Mouse (Mus musculus) hematopoietic multipotent progenitor cell, adult 10-12 weeks (in vitro differentiated cells): ENCODE data around the gene Fut2. TPM values are rescaled to one million over a fixed set of nuclear protein-coding genes. Genes with fewer than 3 reads are reported as not detected.

Experiments
- polyA plus RNA-seq: library from polyadenylated mRNA; stranded (reverse); fragments of >175 nt; gene quantifications from 2 replicates; pipeline ENCODE4 v1.2.3, GENCODE M21; 2012; ENCODE audit warnings: low replicate concordance

The Fut2 gene
- not detected in 2 replicates for polyA plus RNA-seq

GRCm38 (mm10) chr7:45666161-45666560 is at the start of gene Fut2:
TSS of gene Fut2 (minus strand) at chr7:45666394.

GRCm38 (mm10) chr7:45715090-45715708 is 49.0 kb upstream of the Fut2 start, which contains the start of gene Rpl18:
TSS of gene Rpl18 (plus strand) at chr7:45715457.

GRCm38 (mm10) chr7:45704730-45705442 is 38.7 kb upstream of the Fut2 start, which contains the start of gene Dbp:
TSS of gene Dbp (plus strand) at chr7:45705088.

GRCm38 (mm10) chr7:45699523-45700141 is 33.4 kb upstream of the Fut2 start, which contains the start of gene Car11:
TSS of gene Car11 (plus strand) at chr7:45699843.

GRCm38 (mm10) chr7:45693921-45694591 is 27.9 kb upstream of the Fut2 start, which contains the start of gene Sec1:
TSS of gene Sec1 (minus strand) at chr7:45694402.

GRCm38 (mm10) chr7:45683396-45684050 is 17.3 kb upstream of the Fut2 start, which contains the start of gene Ntn5:
TSS of gene Ntn5 (plus strand) at chr7:45684022.

GRCm38 (mm10) chr7:45639561-45640027 is 26.6 kb downstream of the Fut2 start, which contains the start of gene Mamstr:
TSS of gene Mamstr (plus strand) at chr7:45639977.

GRCm38 (mm10) chr7:45627261-45627660 is 38.9 kb downstream of the Fut2 start, which contains the start of gene Rasip1:
TSS of gene Rasip1 (plus strand) at chr7:45627488.

GRCm38 (mm10) chr7:45621443-45621842 is 44.8 kb downstream of the Fut2 start, which contains the start of gene Izumo1:
TSS of gene Izumo1 (plus strand) at chr7:45621811.

GRCm38 (mm10) chr7:45617042-45617695 is 49.0 kb downstream of the Fut2 start, which contains the start of gene Fut1:
TSS of gene Fut1 (plus strand) at chr7:45617289.

Other genes starting within 250 kb of the Fut2 start
- gene Lhb, start 245.6 kb downstream of the Fut2 start, polyA plus RNA-seq, result not detected in 2 replicates
- 15.9 and 25.8 TPM in 2 replicates for gene Gys1, start 231.6 kb downstream of the Fut2 start, polyA plus RNA-seq
- gene Ruvbl2, start 228.3 kb downstream of the Fut2 start, polyA plus RNA-seq, result 87.7 and 154 TPM in 2 replicates
- 6,376 and 13,145 TPM in 2 replicates for gene Ftl1, start 206.5 kb downstream of the Fut2 start, polyA plus RNA-seq
- gene Bax, start 199.5 kb downstream of the Fut2 start, polyA plus RNA-seq, result 173 and 185 TPM in 2 replicates
- gene Tulp2, start 184.5 kb downstream of the Fut2 start, polyA plus RNA-seq, result not detected in 2 replicates
- not detected in 2 replicates for gene Gm45808, start 179.6 kb downstream of the Fut2 start, polyA plus RNA-seq
- 0.81 and 2.1 TPM in 2 replicates for gene Dhdh, start 177.6 kb downstream of the Fut2 start, polyA plus RNA-seq
- gene Nucb1, start 156.0 kb downstream of the Fut2 start, polyA plus RNA-seq, result 224 and 245 TPM in 2 replicates
- 60.5 and 214 TPM in 2 replicates for gene Ppp1r15a, start 140.1 kb downstream of the Fut2 start, polyA plus RNA-seq
- gene Plekha4, start 140.1 kb downstream of the Fut2 start, polyA plus RNA-seq, result 0.77 and 1.2 TPM in 2 replicates
- gene Hsd17b14, start 111.5 kb downstream of the Fut2 start, polyA plus RNA-seq, result 0.28 and 0.90 TPM in 2 replicates
- gene Bcat2, start 96.2 kb downstream of the Fut2 start, polyA plus RNA-seq, result 14.0 and 38.4 TPM in 2 replicates
- 0.17 TPM in 1 of 2 replicates, not detected in the other for gene Fgf21, start 50.9 kb downstream of the Fut2 start, polyA plus RNA-seq
- gene Fut1, start 49.1 kb downstream of the Fut2 start, polyA plus RNA-seq, result 0.18 and 0.93 TPM in 2 replicates
- gene Izumo1, start 44.6 kb downstream of the Fut2 start, polyA plus RNA-seq, result 0.25 and 0.31 TPM in 2 replicates
- 3.0 and 3.6 TPM in 2 replicates for gene Rasip1, start 38.9 kb downstream of the Fut2 start, polyA plus RNA-seq
- 0.20 and 0.42 TPM in 2 replicates for gene Mamstr, start 26.4 kb downstream of the Fut2 start, polyA plus RNA-seq
- gene Ntn5, start 17.6 kb upstream of the Fut2 start, polyA plus RNA-seq, result 1.4 and 3.5 TPM in 2 replicates
- gene Sec1, start 28.0 kb upstream of the Fut2 start, polyA plus RNA-seq, result 0.18 and 0.44 TPM in 2 replicates
- 1.5 and 3.9 TPM in 2 replicates for gene Car11, start 33.4 kb upstream of the Fut2 start, polyA plus RNA-seq
- 18.0 and 48.2 TPM in 2 replicates for gene Dbp, start 38.7 kb upstream of the Fut2 start, polyA plus RNA-seq
- gene Rpl18, start 49.1 kb upstream of the Fut2 start, polyA plus RNA-seq, result 7,990 and 13,125 TPM in 2 replicates
- gene Sphk2, start 51.6 kb upstream of the Fut2 start, polyA plus RNA-seq, result 102 and 136 TPM in 2 replicates
- 0.07 and 0.22 TPM in 2 replicates for gene Fam83e, start 54.8 kb upstream of the Fut2 start, polyA plus RNA-seq
- gene Spaca4, start 59.4 kb upstream of the Fut2 start, polyA plus RNA-seq, result not detected in 2 replicates
- 0.64 and 3.0 TPM in 2 replicates for gene Lmtk3, start 117.3 kb upstream of the Fut2 start, polyA plus RNA-seq
- gene Sult2b1, start 118.3 kb upstream of the Fut2 start, polyA plus RNA-seq, result 0.58 TPM in 1 of 2 replicates, not detected in the other
- 74.7 and 269 TPM in 2 replicates for gene Cyth2, start 148.2 kb upstream of the Fut2 start, polyA plus RNA-seq
- 0.83 and 0.94 TPM in 2 replicates for gene Kcnj14, start 158.4 kb upstream of the Fut2 start, polyA plus RNA-seq
- 20.9 and 22.6 TPM in 2 replicates for gene Grwd1, start 164.6 kb upstream of the Fut2 start, polyA plus RNA-seq
- 299 and 848 TPM in 2 replicates for gene Kdelr1, start 206.4 kb upstream of the Fut2 start, polyA plus RNA-seq
- 0.46 and 1.9 TPM in 2 replicates for gene Grin2d, start 212.0 kb upstream of the Fut2 start, polyA plus RNA-seq
- gene Syngr4, start 230.3 kb upstream of the Fut2 start, polyA plus RNA-seq, result 0.35 and 1.5 TPM in 2 replicates
- gene Tmem143, start 230.5 kb upstream of the Fut2 start, polyA plus RNA-seq, result 27.4 and 28.4 TPM in 2 replicates